Mouse (Mus musculus) brain, embryonic 18.5 days (tissue): ENCODE data around the gene Irgc1.
"Not testable (repeated sequence)": the region's sequence is repeated elsewhere in the genome, so short reads cannot be mapped to it uniquely, and the experiment has no call there.

Source experiments
- DNase-seq: peaks from one replicate; pipeline ENCODE4 v3.0.0-alpha.2; 2012; ENCODE audit warnings: low read depth, low spot score

The Irgc1 gene

GRCm38 (mm10) chr7:24435305-24435704 lies 16.8 kb downstream of the Irgc1 start:
- no peak for DNase-seq

GRCm38 (mm10) chr7:24431713-24432112 lies 20.4 kb downstream of the Irgc1 start:
- no peak for DNase-seq

DNA sequence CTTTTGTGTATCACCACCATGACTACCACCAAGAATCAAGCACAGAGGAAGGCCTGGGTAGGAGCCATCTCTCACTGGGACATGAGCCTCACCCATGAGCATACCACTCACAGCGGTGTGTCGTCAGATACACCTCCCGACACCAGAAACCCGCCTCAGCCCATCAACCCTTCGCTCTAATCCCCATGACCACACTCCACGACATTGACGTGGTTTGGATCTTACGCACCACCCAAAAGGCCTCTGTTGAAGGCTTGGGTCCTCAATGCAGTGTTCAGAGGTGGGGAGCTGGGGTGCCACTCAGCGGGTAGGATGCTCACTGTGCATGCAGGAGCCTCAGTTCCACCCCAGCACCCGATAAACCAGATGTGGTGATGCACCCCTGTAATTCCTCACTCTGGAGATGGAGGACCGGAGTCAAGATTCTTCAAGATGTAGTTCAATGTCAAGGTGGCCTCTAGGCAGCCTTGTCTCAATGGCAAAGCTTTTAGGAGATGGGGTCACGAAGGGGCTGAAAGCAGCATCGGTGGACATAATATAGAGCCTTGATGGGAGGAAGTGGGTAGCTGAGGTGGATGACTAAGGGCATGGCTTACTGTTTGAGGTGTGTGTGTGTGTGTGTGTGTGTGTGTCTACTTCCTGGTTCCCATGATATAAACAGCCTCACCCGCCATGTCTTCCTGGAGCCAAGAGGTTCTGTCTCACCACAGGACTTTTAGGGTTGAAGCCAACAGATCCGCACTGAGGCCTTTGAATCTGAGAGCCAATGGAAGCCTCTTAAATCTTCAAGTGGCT lies 21.3 kb downstream of the Irgc1 start:
- DNase-seq, result no peak

DNA sequence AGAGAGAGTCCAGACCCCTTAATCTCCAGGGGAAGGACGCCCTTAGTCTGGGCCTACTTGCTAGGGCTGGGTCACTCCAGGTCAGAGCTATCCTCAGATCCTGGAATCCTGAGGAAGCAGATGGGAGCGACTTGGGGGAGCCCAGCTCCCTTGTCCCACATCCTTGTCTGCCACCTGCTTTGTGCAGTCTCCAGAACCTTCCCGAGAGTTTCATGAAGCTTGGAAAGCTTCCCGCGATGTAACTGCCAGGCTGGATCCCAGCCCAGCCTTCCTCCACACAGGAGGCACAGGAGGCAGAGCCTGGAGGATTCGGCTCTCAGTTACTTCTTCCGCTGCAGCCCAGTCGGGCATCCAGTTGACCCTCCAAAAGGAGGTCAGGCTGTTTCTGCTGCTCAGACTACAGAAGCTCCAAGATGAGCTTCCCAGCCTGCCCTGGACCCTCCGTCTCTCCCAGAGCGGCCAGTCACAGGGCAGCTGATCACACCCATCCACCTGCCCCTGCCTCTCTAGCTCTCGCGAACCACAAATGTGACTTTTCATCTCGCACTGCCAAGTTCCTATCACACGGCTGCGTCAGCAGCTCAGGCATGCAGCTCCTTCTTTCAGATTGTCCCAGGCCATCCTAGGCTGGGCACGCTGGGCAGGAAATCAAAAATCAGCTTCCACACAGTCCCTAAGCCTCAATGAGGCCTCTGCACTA lies 22.5 kb downstream of the Irgc1 start:
- DNase-seq, result peak; percentile 64

DNA sequence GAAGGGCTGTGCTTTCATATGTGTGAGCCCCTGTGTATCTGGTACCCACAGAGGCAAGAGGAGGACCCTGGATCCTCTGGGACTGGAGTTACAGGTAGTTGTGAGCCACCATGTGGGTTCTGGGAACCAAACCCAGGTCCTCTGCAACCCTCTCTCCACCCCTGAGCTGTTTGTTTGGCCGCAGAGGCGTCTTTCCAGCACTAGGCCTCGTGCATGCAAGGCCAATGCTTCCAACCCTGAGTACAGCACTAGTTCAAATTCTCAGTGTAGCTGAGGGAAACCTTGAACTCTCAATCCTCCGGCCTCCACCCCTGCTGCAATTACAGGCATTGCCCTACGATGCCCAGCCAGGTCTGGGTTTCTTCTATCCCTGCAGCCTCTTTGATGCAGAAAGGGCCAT lies 23.4 kb downstream of the Irgc1 start:
- no peak for DNase-seq

- DNase-seq, result no peak
These were observed 24.9 kb downstream of the Irgc1 start for GRCm38 (mm10) chr7:24427168-24427567.

- no peak for DNase-seq
These were observed 26.2 kb downstream of the Irgc1 start for GRCm38 (mm10) chr7:24425919-24426318.

GRCm38 (mm10) chr7:24423956-24424732 lies 28.0 kb downstream of the Irgc1 start:
- DNase-seq, result no peak

DNA sequence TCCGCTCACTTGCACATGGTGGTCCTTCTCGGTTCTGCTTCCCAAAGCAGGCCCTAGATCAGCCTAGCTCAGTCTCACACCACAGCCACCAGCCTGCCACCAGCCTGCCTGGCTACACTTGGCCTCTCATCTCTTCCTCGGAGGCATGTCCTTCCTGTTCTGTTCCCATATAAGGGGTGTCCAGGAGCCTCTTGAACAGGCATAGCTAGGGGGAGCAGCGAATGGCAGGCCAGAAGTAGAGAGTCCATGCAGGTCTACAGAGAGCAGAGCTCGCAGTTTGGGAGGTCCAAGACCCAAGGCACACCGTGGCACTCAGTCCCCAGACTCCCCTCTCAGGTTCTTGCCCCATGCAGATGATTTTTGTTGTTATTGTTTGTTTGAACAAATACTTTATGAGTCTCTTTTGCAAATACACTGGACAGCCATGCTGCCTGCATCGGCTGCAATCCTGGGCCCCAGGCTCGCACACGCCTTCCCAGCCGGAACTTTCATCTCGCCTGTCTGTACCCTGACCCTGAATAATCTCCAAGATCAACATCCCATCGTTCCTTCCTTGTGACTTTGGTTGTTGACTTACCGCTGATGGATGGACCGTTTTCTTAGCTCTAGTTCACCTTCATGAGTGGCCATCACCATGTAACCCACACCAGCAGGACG lies 28.9 kb downstream of the Irgc1 start:
- DNase-seq, result no peak

DNA sequence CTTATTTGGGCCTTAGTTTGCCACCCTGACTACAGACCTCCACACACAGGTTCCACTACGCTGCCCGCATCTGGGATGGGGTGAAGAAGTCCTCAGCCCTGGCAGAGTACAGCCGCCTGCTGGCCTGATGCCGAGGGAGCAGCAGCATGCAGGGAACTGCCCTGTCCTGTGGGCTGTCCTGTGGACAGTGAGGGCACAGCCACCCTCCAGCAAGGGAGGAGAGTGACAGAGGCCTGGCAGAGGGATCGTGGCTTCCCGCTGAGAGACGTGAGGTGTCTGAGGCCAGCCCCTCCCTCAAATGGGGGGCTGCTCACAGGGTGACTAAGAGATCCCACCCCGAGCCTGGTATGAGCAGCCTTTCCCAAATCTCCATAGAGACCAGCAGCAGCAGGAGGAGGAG lies 29.8 kb downstream of the Irgc1 start:
- no peak for DNase-seq

- no peak for DNase-seq
These were observed 30.4 kb downstream of the Irgc1 start for GRCm38 (mm10) chr7:24421648-24422047.

DNA sequence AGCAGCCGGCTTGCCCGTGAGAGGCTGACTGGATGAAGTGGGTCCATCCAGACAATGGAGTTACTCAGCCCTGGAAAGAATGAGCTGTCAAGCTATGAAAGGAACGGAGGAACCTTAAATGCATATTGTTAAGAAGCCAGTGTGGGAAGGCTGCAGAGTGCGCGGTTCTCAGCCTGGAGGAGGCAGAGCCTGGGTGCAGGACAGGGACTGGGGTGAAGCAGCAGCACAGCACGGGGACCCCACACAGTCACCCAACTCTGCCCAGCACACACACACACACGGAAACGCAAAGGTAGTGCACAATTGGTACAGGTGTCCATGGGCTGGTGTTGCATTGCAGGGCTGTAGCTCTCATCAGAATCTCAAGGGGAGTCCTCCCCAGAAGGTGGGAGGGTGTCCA lies 32.5 kb downstream of the Irgc1 start:
- no peak for DNase-seq

GRCm38 (mm10) chr7:24415261-24415660 lies 36.8 kb downstream of the Irgc1 start:
- DNase-seq, result no peak

- no peak for DNase-seq
These were observed 38.5 kb downstream of the Irgc1 start for GRCm38 (mm10) chr7:24413630-24414029.

- no peak for DNase-seq
These were observed 41.3 kb downstream of the Irgc1 start for GRCm38 (mm10) chr7:24410831-24411230.

GRCm38 (mm10) chr7:24410123-24410522 lies 42.0 kb downstream of the Irgc1 start:
- no peak for DNase-seq

DNA sequence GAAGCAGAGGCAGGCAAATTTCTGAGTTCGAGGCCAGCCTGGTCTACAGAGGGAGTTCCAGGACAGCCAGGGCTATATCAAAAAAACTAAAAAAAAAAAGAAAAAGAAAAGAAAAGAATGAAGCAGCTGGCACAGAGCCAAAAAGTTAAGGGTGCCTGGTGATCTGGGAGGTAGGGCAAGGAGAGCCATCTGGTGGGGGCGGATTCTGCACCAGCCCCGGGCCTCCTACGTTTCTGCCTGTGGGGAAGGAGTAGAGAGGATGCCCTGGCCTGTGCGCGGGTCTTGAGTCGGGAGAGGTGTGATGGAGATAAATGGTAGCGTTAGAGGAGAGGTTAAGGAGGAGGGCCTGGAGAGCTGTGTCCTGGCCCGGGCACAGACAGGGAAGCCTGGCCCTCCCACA lies 43.9 kb downstream of the Irgc1 start:
- no peak for DNase-seq

- DNase-seq, result no peak
These were observed 45.4 kb downstream of the Irgc1 start for GRCm38 (mm10) chr7:24406528-24407344.

- DNase-seq, result no peak
These were observed 46.4 kb downstream of the Irgc1 start for GRCm38 (mm10) chr7:24405649-24406048.

GRCm38 (mm10) chr7:24402851-24403250 lies 49.2 kb downstream of the Irgc1 start:
- no peak for DNase-seq

- DNase-seq, result not testable (repeated sequence)
These were observed 51.6 kb downstream of the Irgc1 start for GRCm38 (mm10) chr7:24400489-24400888.
